Mouse (Mus musculus): Measurements from ENCODE around the gene Ppan. TPM values are rescaled to one million over a fixed set of nuclear protein-coding genes. Genes with fewer than 3 reads are reported as not detected.

The Ppan gene
- polyA plus RNA-seq, 1 experiment, result 44.3 TPM

GRCm38 (mm10) chr9:20923258-20923657 is 35.3 kb downstream of the Ppan start:
- Histone ChIP-seq H3K36me3 (ENCODE audit: control insufficient read depth, insufficient read depth) (peaks cover 12% of the 10 kb centered on the region), H3K79me2 (ENCODE audit: control insufficient read depth, insufficient read depth) (no peaks in the 10 kb centered on the region), H3K27me3 (ENCODE audit: control insufficient read depth, insufficient read depth, insufficient read length) (no peaks in the 10 kb centered on the region), H3ac (ENCODE audit: control insufficient read depth, insufficient read length) (no peak overlapping the region), H3K4me2 (ENCODE audit: low read depth) (no peak overlapping the region), H3K4me3 (no peak overlapping the region)
- TF ChIP-seq SRF (IDR thresholded peaks at IDR 0.05; ENCODE audit: control insufficient read depth, insufficient read length, low read depth) (no peak), MYOD1 (IDR thresholded peaks at IDR 0.05; ENCODE audit: control insufficient read depth in 1 of 3, insufficient read length in 2 of 3, low read depth in 2 of 3) (no peak), TCF3 (IDR thresholded peaks at IDR 0.05; ENCODE audit: insufficient read length, low read depth) (no peak), CEBPB (IDR thresholded peaks at IDR 0.05; ENCODE audit: insufficient read depth, poor library complexity, severe bottlenecking) (no peak), MYOG (IDR thresholded peaks at IDR 0.05; ENCODE audit: control insufficient read depth in 1 of 3, insufficient read depth in 1 of 3, insufficient read length in 2 of 3, low read depth in 2 of 3) (no peak), REST (IDR thresholded peaks at IDR 0.05; ENCODE audit: insufficient read depth, insufficient read length) (no peak), TCF12 (IDR thresholded peaks at IDR 0.05; ENCODE audit: insufficient read depth, poor library complexity, severe bottlenecking) (no peak), POLR2AphosphoS2 (IDR thresholded peaks at IDR 0.05; ENCODE audit: insufficient read length, low read depth) (no peak), MAX (IDR thresholded peaks at IDR 0.05; ENCODE audit: low read depth) (no peak), E2F4 (IDR thresholded peaks at IDR 0.05; ENCODE audit: insufficient read depth) (no peak), POLR2A (IDR thresholded peaks at IDR 0.05; ENCODE audit: insufficient read length, low read depth) (no peak), USF1 (IDR thresholded peaks at IDR 0.05; ENCODE audit: low read depth) (no peak)

Other genes with a start within 250 kb of the Ppan start
- gene Ubl5, start 245.3 kb upstream of the Ppan start, polyA plus RNA-seq (2012; fragmentation: generic; extraction: Trizol), result 762 TPM
- gene Fbxl12, start 243.4 kb upstream of the Ppan start, polyA plus RNA-seq (2012; fragmentation: generic; extraction: Trizol), result 10.6 TPM
- gene Pin1, start 236.1 kb upstream of the Ppan start, polyA plus RNA-seq (2012; fragmentation: generic; extraction: Trizol), result 36.8 TPM
- gene Olfm2, start 141.8 kb upstream of the Ppan start, polyA plus RNA-seq (2012; fragmentation: generic; extraction: Trizol), result 0.11 TPM
- gene Col5a3, start 73.1 kb upstream of the Ppan start, polyA plus RNA-seq (2012; fragmentation: generic; extraction: Trizol), result 70.3 TPM
- gene Rdh8, start 69.7 kb upstream of the Ppan start, polyA plus RNA-seq (2012; fragmentation: generic; extraction: Trizol), result not detected
- gene A230050P20Rik, start 19.5 kb upstream of the Ppan start, polyA plus RNA-seq (2012; fragmentation: generic; extraction: Trizol), result 4.6 TPM
- gene Angptl6, start 8.4 kb upstream of the Ppan start, polyA plus RNA-seq (2012; fragmentation: generic; extraction: Trizol), result 12.6 TPM
- gene Eif3g, start 10.4 kb downstream of the Ppan start, polyA plus RNA-seq (2012; fragmentation: generic; extraction: Trizol), result 202 TPM
- gene Dnmt1, start 71.7 kb downstream of the Ppan start, polyA plus RNA-seq (2012; fragmentation: generic; extraction: Trizol), result 22.1 TPM
- 5.5 TPM for gene S1pr2, start 88.6 kb downstream of the Ppan start, polyA plus RNA-seq (2012; fragmentation: generic; extraction: Trizol)
- gene Mrpl4, start 114.6 kb downstream of the Ppan start, polyA plus RNA-seq (2012; fragmentation: generic; extraction: Trizol), result 110 TPM
- gene Icam1, start 127.8 kb downstream of the Ppan start, polyA plus RNA-seq (2012; fragmentation: generic; extraction: Trizol), result 0.06 TPM
- gene Icam4, start 141.2 kb downstream of the Ppan start, polyA plus RNA-seq (2012; fragmentation: generic; extraction: Trizol), result 0.73 TPM
- gene Icam5, start 143.9 kb downstream of the Ppan start, polyA plus RNA-seq (2012; fragmentation: generic; extraction: Trizol), result 0.25 TPM
- 0.26 TPM for gene Zglp1, start 178.9 kb downstream of the Ppan start, polyA plus RNA-seq (2012; fragmentation: generic; extraction: Trizol)
- 0.42 TPM for gene Gm49373, start 184.9 kb downstream of the Ppan start, polyA plus RNA-seq (2012; fragmentation: generic; extraction: Trizol)
- 75.0 TPM for gene Fdx1l, start 185.4 kb downstream of the Ppan start, polyA plus RNA-seq (2012; fragmentation: generic; extraction: Trizol)
- gene Gm38431, start 203.8 kb downstream of the Ppan start, polyA plus RNA-seq (2012; fragmentation: generic; extraction: Trizol), result 2.2 TPM
- 24.6 TPM for gene Raver1, start 203.8 kb downstream of the Ppan start, polyA plus RNA-seq (2012; fragmentation: generic; extraction: Trizol)
- gene Tyk2, start 243.1 kb downstream of the Ppan start, polyA plus RNA-seq (2012; fragmentation: generic; extraction: Trizol), result 11.4 TPM

Data from myocyte (in vitro differentiated cells).